Mouse (Mus musculus) spleen, adult 12 weeks (tissue): ENCODE results near the gene Taf1d.
"Not testable (repeated sequence)": the region's sequence is repeated elsewhere in the genome, so short reads cannot be mapped to it uniquely, and the experiment has no call there.

Experiments used
- DNase-seq: peaks from one replicate; pipeline ENCODE4 v3.0.0; 2022; ENCODE audit warnings: low spot score

The Taf1d gene

GRCm38 (mm10) chr9:15305503-15306397, at the start of gene Taf1d:
Gene Taf1d (plus strand): TSS chr9:15306214.
- DNase-seq = peak; percentile 99

- no peak for DNase-seq
These were observed 49.8 kb upstream of the Taf1d start for GRCm38 (mm10) chr9:15256214-15256613.

GRCm38 (mm10) chr9:15261980-15262379, 44.0 kb upstream of the Taf1d start:
- no peak for DNase-seq

- DNase-seq = no peak
These were observed 42.5 kb upstream of the Taf1d start for GRCm38 (mm10) chr9:15263487-15263886.

- DNase-seq = no peak
These were observed 32.0 kb upstream of the Taf1d start for GRCm38 (mm10) chr9:15273981-15274380.

- no peak for DNase-seq
These were observed 29.2 kb upstream of the Taf1d start for GRCm38 (mm10) chr9:15276855-15277254.

GRCm38 (mm10) chr9:15278343-15278742, 27.7 kb upstream of the Taf1d start:
- DNase-seq = no peak

GRCm38 (mm10) chr9:15279139-15279648, 26.8 kb upstream of the Taf1d start:
- no peak for DNase-seq

- peak; percentile 87 for DNase-seq
These were observed 26.1 kb upstream of the Taf1d start, which contains the start of gene Med17 for GRCm38 (mm10) chr9:15279649-15280490. Gene Med17 (minus strand): TSS chr9:15279931.

- peak; percentile 9 for DNase-seq
These were observed 25.5 kb upstream of the Taf1d start for GRCm38 (mm10) chr9:15280491-15280879.

GRCm38 (mm10) chr9:15285443-15285842, 20.6 kb upstream of the Taf1d start:
- no peak for DNase-seq

- no peak for DNase-seq
These were observed 18.2 kb upstream of the Taf1d start for GRCm38 (mm10) chr9:15287846-15288245.

- no peak for DNase-seq
These were observed 17.6 kb upstream of the Taf1d start for GRCm38 (mm10) chr9:15288402-15288801.

GRCm38 (mm10) chr9:15289251-15289650, 16.8 kb upstream of the Taf1d start:
- DNase-seq = no peak

GRCm38 (mm10) chr9:15297112-15297511, 8.9 kb upstream of the Taf1d start:
- DNase-seq = no peak

- DNase-seq = no peak
These were observed 7.6 kb upstream of the Taf1d start for GRCm38 (mm10) chr9:15298451-15298850.

- no peak for DNase-seq
These were observed 6.0 kb upstream of the Taf1d start for GRCm38 (mm10) chr9:15300056-15300455.

- DNase-seq = no peak
These were observed 4.6 kb upstream of the Taf1d start for GRCm38 (mm10) chr9:15301399-15301798.

- not testable (repeated sequence) for DNase-seq
These were observed 4.0 kb upstream of the Taf1d start for GRCm38 (mm10) chr9:15302006-15302405.

- no peak for DNase-seq
These were observed 3.1 kb upstream of the Taf1d start for GRCm38 (mm10) chr9:15302881-15303280.

GRCm38 (mm10) chr9:15306398-15307119, 545 bp downstream of the Taf1d start, which contains the start of gene 4931406C07Rik:
Gene 4931406C07Rik (minus strand): TSS chr9:15306448.
- DNase-seq = no peak

- no peak for DNase-seq
These were observed 1.2 kb downstream of the Taf1d start for GRCm38 (mm10) chr9:15307257-15307656.
